Mouse (Mus musculus) gastrocnemius, postnatal 4 days (tissue): Measurements from ENCODE around the gene Gm4303. TPM values are rescaled to one million over a fixed set of nuclear protein-coding genes. Genes with fewer than 3 reads are reported as not detected.
"Not testable (repeated sequence)": the region's sequence is repeated elsewhere in the genome, so short reads cannot be mapped to it uniquely, and the experiment has no call there.

Source experiments
- DNase-seq, 2 experiments: peaks; one replicate each; pipeline ENCODE4 v3.0.0; 2021 to 2022; ENCODE audit warnings: low spot score in 2 of 2, mixed read lengths in 2 of 2
- long read RNA-seq, 2 experiments: library from polyadenylated mRNA; stranded (forward); transcript quantifications; one replicate each; pipeline ENCODE4 v2.0.0; 2021
- total RNA-seq, 2 experiments: library from RNA; stranded (reverse); gene quantifications; 2 replicates each; pipeline ENCODE4 v1.2.3; 2021

Gene Gm4303
- total RNA-seq: not detected
- long read RNA-seq, experiment 1: 0 reads
- long read RNA-seq, experiment 2: 0 reads

DNA sequence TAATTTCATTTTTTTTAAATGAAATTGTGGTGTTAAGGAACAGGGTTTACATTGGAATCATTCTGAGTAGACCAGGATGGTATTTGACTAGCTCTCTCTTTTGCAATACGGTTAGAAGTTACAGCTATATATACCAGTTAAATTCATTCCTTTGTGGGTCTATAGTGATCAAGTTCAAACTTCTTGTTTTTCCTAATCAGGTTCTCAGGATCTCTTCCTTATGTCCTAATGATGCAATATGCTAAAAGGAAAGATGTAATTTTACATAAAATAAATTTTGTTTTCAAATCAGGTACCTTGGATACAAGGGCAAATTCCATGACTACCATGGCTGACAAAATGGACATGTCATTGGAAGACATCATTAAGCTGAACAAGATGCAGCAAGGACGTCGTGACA is at the start of gene Gm4303:
Gene Gm4303 (plus strand): TSS at position 301 of the 400 bp plus-strand sequence.
- DNase-seq: not testable (repeated sequence)

- DNase-seq: no peak
These were observed 49.7 kb upstream of the Gm4303 start for GRCm38 (mm10) chr10:100296105-100296504.

- DNase-seq: not testable (repeated sequence)
These were observed 45.7 kb upstream of the Gm4303 start for GRCm38 (mm10) chr10:100300106-100300505.

DNA sequence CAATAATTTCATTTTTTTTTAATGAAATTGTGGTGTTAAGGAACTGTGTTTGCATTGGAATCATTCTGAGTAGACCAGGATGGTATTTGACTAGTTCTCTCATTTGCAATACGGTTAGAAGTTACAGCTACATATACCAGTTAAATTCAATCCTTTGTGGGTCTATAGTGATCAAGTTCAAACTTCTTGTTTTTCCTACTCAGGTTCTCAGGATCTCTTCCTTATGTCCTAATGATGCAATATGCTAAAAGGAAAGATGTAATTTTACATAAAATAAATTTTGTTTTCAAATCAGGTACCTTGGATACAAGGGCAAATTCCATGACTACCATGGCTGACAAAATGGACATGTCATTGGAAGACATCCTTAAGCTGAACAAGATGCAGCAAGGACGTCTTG is 10.4 kb upstream of the Gm4303 start, which contains the start of gene Gm4301:
Gene Gm4301 (plus strand): TSS at position 301 of the 400 bp plus-strand sequence.
- DNase-seq: not testable (repeated sequence)

- not testable (repeated sequence) for DNase-seq
These were observed 5.2 kb upstream of the Gm4303 start, which contains the start of gene Gm4302 for GRCm38 (mm10) chr10:100340536-100340935. Gene Gm4302 (plus strand): TSS chr10:100340836.

DNA sequence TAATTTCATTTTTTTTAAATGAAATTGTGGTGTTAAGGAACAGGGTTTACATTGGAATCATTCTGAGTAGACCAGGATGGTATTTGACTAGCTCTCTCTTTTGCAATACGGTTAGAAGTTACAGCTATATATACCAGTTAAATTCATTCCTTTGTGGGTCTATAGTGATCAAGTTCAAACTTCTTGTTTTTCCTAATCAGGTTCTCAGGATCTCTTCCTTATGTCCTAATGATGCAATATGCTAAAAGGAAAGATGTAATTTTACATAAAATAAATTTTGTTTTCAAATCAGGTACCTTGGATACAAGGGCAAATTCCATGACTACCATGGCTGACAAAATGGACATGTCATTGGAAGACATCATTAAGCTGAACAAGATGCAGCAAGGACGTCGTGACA is 5.0 kb downstream of the Gm4303 start, which contains the start of gene Gm4305:
Gene Gm4305 (plus strand): TSS at position 301 of the 400 bp plus-strand sequence.
- not testable (repeated sequence) for DNase-seq

DNA sequence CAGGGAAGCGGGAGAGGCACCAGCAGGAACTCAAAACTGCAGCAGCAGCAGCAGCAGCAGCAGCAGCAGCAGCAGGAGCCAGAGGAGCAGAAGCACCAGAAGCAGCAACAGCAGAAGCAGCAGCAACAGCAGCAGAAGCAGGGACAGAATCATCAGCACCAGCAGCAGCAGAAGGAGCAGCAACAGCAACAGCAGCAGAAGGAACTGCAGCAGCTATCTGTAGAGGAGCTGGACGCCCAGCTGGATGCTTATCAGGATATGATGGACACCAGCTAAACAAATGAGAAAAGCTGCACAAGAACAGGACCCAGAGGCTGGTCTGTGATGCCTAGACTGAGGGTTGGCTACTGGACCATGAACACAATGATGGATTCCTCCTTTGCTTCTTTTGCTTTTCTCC is 11.1 kb downstream of the Gm4303 start:
- peak; percentile 12 to 15 for DNase-seq

DNA sequence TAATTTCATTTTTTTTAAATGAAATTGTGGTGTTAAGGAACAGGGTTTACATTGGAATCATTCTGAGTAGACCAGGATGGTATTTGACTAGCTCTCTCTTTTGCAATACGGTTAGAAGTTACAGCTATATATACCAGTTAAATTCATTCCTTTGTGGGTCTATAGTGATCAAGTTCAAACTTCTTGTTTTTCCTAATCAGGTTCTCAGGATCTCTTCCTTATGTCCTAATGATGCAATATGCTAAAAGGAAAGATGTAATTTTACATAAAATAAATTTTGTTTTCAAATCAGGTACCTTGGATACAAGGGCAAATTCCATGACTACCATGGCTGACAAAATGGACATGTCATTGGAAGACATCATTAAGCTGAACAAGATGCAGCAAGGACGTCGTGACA is 15.3 kb downstream of the Gm4303 start, which contains the start of gene Gm4307:
Gene Gm4307 (plus strand): TSS at position 301 of the 400 bp plus-strand sequence.
- DNase-seq: not testable (repeated sequence)

DNA sequence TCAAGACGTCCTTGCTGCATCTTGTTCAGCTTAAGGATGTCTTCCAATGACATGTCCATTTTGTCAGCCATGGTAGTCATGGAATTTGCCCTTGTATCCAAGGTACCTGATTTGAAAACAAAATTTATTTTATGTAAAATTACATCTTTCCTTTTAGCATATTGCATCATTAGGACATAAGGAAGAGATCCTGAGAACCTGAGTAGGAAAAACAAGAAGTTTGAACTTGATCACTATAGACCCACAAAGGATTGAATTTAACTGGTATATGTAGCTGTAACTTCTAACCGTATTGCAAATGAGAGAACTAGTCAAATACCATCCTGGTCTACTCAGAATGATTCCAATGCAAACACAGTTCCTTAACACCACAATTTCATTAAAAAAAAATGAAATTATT is 36.7 kb downstream of the Gm4303 start, which contains the start of gene Gm4312:
Gene Gm4312 (minus strand): TSS at position 101 of the 400 bp plus-strand sequence.
- not testable (repeated sequence) for DNase-seq

Other genes with a start within 250 kb of the Gm4303 start
- not detected for gene Gm4301, start 10.3 kb upstream of the Gm4303 start, total RNA-seq
- not detected for gene Gm4302, start 5.1 kb upstream of the Gm4303 start, total RNA-seq
- not detected for gene Gm4305, start 5.1 kb downstream of the Gm4303 start, total RNA-seq
- not detected for gene Gm4307, start 15.4 kb downstream of the Gm4303 start, total RNA-seq
- gene Gm4312, start 36.6 kb downstream of the Gm4303 start, total RNA-seq: not detected
- 10 to 100 TPM; 15.1 to 16.7 TPM for gene Tmtc3, start 141.4 kb downstream of the Gm4303 start, total RNA-seq
- 1 to 10 TPM; 4.6 to 5.3 TPM for gene Cep290, start 141.6 kb downstream of the Gm4303 start, total RNA-seq
- gene 4930430F08Rik, start 244.5 kb downstream of the Gm4303 start, total RNA-seq: 1 to 10 TPM; 9.9 TPM
- gene 1700017N19Rik, start 244.5 kb downstream of the Gm4303 start, total RNA-seq: not detected